ENCODE assay signal across 8 mouse cellular contexts in the genomic region with DNA sequence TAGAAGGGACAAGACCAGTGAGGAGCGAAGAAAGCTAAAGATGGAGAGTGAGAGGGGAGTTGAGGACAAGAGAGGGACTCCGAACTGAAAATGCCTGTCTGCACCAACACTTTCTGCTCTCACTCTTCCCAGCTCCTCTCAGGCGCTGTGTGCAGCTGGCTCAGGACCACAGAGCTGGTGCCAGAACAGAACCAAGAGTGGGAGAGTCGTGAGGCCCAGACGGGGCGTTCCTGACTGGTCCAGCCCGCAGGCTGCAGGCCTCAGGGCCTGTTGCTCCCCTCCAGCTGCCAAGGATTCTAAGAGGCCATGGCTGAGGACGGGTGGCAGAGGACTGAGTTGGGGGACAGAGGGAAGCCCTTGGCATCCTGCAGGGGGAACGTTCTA.
DNase-seq lines count a peak whose midpoint lies in the region; ATAC-seq and TF ChIP-seq lines count a peak whose summit lies in the region.

No protein-coding gene starts in this region.

- no peak for TF ChIP-seq CTCF in hindbrain, postnatal 0 days (IDR thresholded peaks at IDR 0.05; ENCODE audit: low read depth)

- peak; percentile 63; the same call in 1 of the 2 replicates for ATAC-seq in hindbrain, postnatal 0 days
- no peak for ATAC-seq in hindbrain, embryonic 12.5 days (ENCODE audit: low FRiP score)
- no peak for ATAC-seq in embryonic facial prominence, embryonic 13.5 days (ENCODE audit: insufficient number of reproducible peaks, insufficient read depth, low FRiP score, low TSS enrichment, low read depth)
- no peak for ATAC-seq in granulocyte monocyte progenitor cell, adult 5-6 weeks (replicated peaks; ENCODE audit: poor library complexity, severe bottlenecking)
- no peak for ATAC-seq in megakaryocyte, adult 5-6 weeks (ENCODE audit: poor library complexity, severe bottlenecking)
- no peak for ATAC-seq in activated CD4-positive, CD25-positive, alpha-beta regulatory T cell, adult 4 months

- H3K4me3 ChIP-seq in hindbrain, postnatal 0 days (ENCODE audit: low read length), result no peak overlapping the region
- no peak overlapping the region for H3K4me3 ChIP-seq in hindbrain, embryonic 12.5 days
- H3K4me3 ChIP-seq in embryonic facial prominence, embryonic 13.5 days, result no peak overlapping the region

- no peaks in the 10 kb centered on the region for H3K4me1 ChIP-seq in hindbrain, postnatal 0 days (ENCODE audit: insufficient read depth, low read length)
- peaks cover 4% of the 10 kb centered on the region; the same call in 1 of the 2 replicates for H3K4me1 ChIP-seq in hindbrain, embryonic 12.5 days
- H3K4me1 ChIP-seq in embryonic facial prominence, embryonic 13.5 days, result peaks cover 18% of the 10 kb centered on the region

- peak; percentile 33 for DNase-seq in hindbrain, postnatal 0 days (ENCODE audit: low spot score)
- DNase-seq in heart, postnatal 36 days, result peak; percentile 56 to 62
- peak; percentile 46 to 73 for DNase-seq in lung, postnatal 4 days

- H3K27me3 ChIP-seq in hindbrain, postnatal 0 days (ENCODE audit: insufficient read depth, low read length), result no peaks in the 10 kb centered on the region
- no peaks in the 10 kb centered on the region for H3K27me3 ChIP-seq in hindbrain, embryonic 12.5 days
- H3K27me3 ChIP-seq in embryonic facial prominence, embryonic 13.5 days, result no peaks in the 10 kb centered on the region

- H3K36me3 ChIP-seq in hindbrain, postnatal 0 days (ENCODE audit: insufficient read depth, low read length), result no peaks in the 10 kb centered on the region
- H3K36me3 ChIP-seq in hindbrain, embryonic 12.5 days, result no peaks in the 10 kb centered on the region
- no peaks in the 10 kb centered on the region for H3K36me3 ChIP-seq in embryonic facial prominence, embryonic 13.5 days

- H3K9me3 ChIP-seq in hindbrain, postnatal 0 days (ENCODE audit: low read length), result no peaks in the 10 kb centered on the region
- no peaks in the 10 kb centered on the region for H3K9me3 ChIP-seq in hindbrain, embryonic 12.5 days (replicated peaks)
- 0 out of 2 replicates have a peak, but pooled peaks cover 3% of the 10 kb centered on the region for H3K9me3 ChIP-seq in embryonic facial prominence, embryonic 13.5 days

- H3K9ac ChIP-seq in hindbrain, postnatal 0 days (replicated peaks; ENCODE audit: low read length), result no peak overlapping the region
- H3K9ac ChIP-seq in hindbrain, embryonic 12.5 days, result no peak overlapping the region
- no peak overlapping the region for H3K9ac ChIP-seq in embryonic facial prominence, embryonic 13.5 days

- 67% methylated on average over 9 of the region's 9 CpGs for WGBS in hindbrain, postnatal 0 days
- 72% methylated on average over 9 of the region's 9 CpGs for WGBS in hindbrain, embryonic 12.5 days
- 53% methylated on average over 9 of the region's 9 CpGs for WGBS in embryonic facial prominence, embryonic 13.5 days

- intact Hi-C loops in heart, postnatal 36 days (cut with DNase I), result no loop called here

- peak overlapping the region; percentile 22; the same call in 1 of the 2 replicates for H3K27ac ChIP-seq in hindbrain, postnatal 0 days
- no peak overlapping the region for H3K27ac ChIP-seq in hindbrain, embryonic 12.5 days
- H3K27ac ChIP-seq in embryonic facial prominence, embryonic 13.5 days, result peak overlapping the region; percentile 22; the same call in 1 of the 2 replicates

- H3K4me2 ChIP-seq in hindbrain, postnatal 0 days (ENCODE audit: low read depth, low read length), result no peak overlapping the region
- no peak overlapping the region for H3K4me2 ChIP-seq in hindbrain, embryonic 12.5 days (replicated peaks)
- H3K4me2 ChIP-seq in embryonic facial prominence, embryonic 13.5 days, result no peak overlapping the region
